Mouse (Mus musculus): ENCODE measurements around the gene Meiob. TPM values are rescaled to one million over a fixed set of nuclear protein-coding genes. Genes with fewer than 3 reads are reported as not detected.

The Meiob gene
- total RNA-seq, 2 experiments from 2014 or later, result not detected

- DNase-seq (ENCODE audit: low spot score in 2 of 2), result no peak
Observed at GRCm38 (mm10) chr17:24873695-24874404, 69.8 kb downstream of the Meiob start.

- no peak for DNase-seq (ENCODE audit: low spot score in 2 of 2)
Observed at GRCm38 (mm10) chr17:24874405-24874745, 70.3 kb downstream of the Meiob start.

- no peak for DNase-seq (ENCODE audit: low spot score in 2 of 2)
Observed at GRCm38 (mm10) chr17:24874989-24875388, 70.9 kb downstream of the Meiob start.

- no peak for DNase-seq (ENCODE audit: low spot score in 2 of 2)
Observed at GRCm38 (mm10) chr17:24877336-24878116, 73.4 kb downstream of the Meiob start.

GRCm38 (mm10) chr17:24878117-24878397 is 74.0 kb downstream of the Meiob start:
- DNase-seq (ENCODE audit: low spot score in 2 of 2), result no peak

GRCm38 (mm10) chr17:24878531-24878930 is 74.4 kb downstream of the Meiob start:
- no peak for DNase-seq (ENCODE audit: low spot score in 2 of 2)

GRCm38 (mm10) chr17:24881738-24882440 is 77.8 kb downstream of the Meiob start:
- DNase-seq (ENCODE audit: low spot score in 2 of 2), result no peak

- DNase-seq (ENCODE audit: low spot score in 2 of 2), result no peak
Observed at GRCm38 (mm10) chr17:24884391-24884790, 80.3 kb downstream of the Meiob start.

- DNase-seq (ENCODE audit: low spot score in 2 of 2), result no peak
Observed at GRCm38 (mm10) chr17:24885356-24886133, 81.5 kb downstream of the Meiob start.

GRCm38 (mm10) chr17:24886134-24886931 is 82.2 kb downstream of the Meiob start, which contains the start of the genes Nubp2 and Spsb3:
Gene Nubp2, minus strand, starts transcription at chr17:24886349.
Gene Spsb3, plus strand, starts transcription at chr17:24886643.
- DNase-seq (ENCODE audit: low spot score in 2 of 2), result peak; percentile 97 to 99

- DNase-seq (ENCODE audit: low spot score in 2 of 2), result no peak
Observed at GRCm38 (mm10) chr17:24886932-24887271, 82.8 kb downstream of the Meiob start.

GRCm38 (mm10) chr17:24887291-24888080 is 83.4 kb downstream of the Meiob start:
- no peak for DNase-seq (ENCODE audit: low spot score in 2 of 2)

- no peak for DNase-seq (ENCODE audit: low spot score in 2 of 2)
Observed at GRCm38 (mm10) chr17:24888862-24889261, 84.8 kb downstream of the Meiob start.

Other genes with a start within 250 kb of the Meiob start
- gene Tsc2, start 171.7 kb upstream of the Meiob start, total RNA-seq (2021), result 10 to 100 TPM; 66.4 to 75.4 TPM
- 1 to 10 TPM; 7.5 TPM for gene Nthl1, start 171.6 kb upstream of the Meiob start, total RNA-seq (2021)
- 10 to 100 TPM; 35.4 to 35.6 TPM for gene Slc9a3r2, start 154.0 kb upstream of the Meiob start, total RNA-seq (2021)
- gene Npw, start 145.8 kb upstream of the Meiob start, total RNA-seq (2021), result not detected
- 10 to 100 TPM; 25.7 to 29.6 TPM for gene Zfp598, start 134.6 kb upstream of the Meiob start, total RNA-seq (2021)
- gene Syngr3, start 114.3 kb upstream of the Meiob start, total RNA-seq (2021), result under 1 TPM; 0.13 to 0.15 TPM
- 10 to 100 TPM; 22.9 to 24.6 TPM for gene Gfer, start 108.1 kb upstream of the Meiob start, total RNA-seq (2021)
- 1 to 10 TPM; 2.2 to 3.3 TPM for gene Noxo1, start 108.1 kb upstream of the Meiob start, total RNA-seq (2021)
- 10 to 100 TPM; 19.1 to 20.4 TPM for gene Tbl3, start 96.6 kb upstream of the Meiob start, total RNA-seq (2021)
- under 1 TPM in 1 of 2 experiments, not detected in 1; 0.23 TPM for gene Rnf151, start 86.2 kb upstream of the Meiob start, total RNA-seq (2021)
- gene Rps2, start 86.2 kb upstream of the Meiob start, total RNA-seq (2021), result 100 to 1,000 TPM; 750 to 839 TPM
- gene Ndufb10, start 79.8 kb upstream of the Meiob start, total RNA-seq (2021), result 100 to 1,000 TPM; 383 to 407 TPM
- gene Rpl3l, start 76.5 kb upstream of the Meiob start, total RNA-seq (2021), result 100 to 1,000 TPM; 215 to 219 TPM
- 100 to 1,000 TPM in 1 of 2 experiments, 10 to 100 TPM in 1; 91.8 to 101 TPM for gene Msrb1, start 67.6 kb upstream of the Meiob start, total RNA-seq (2021)
- gene Hs3st6, start 51.3 kb upstream of the Meiob start, total RNA-seq (2021), result not detected
- gene Hagh, start 35.9 kb downstream of the Meiob start, total RNA-seq (2021), result 10 to 100 TPM; 65.5 to 68.8 TPM
- 10 to 100 TPM; 26.4 to 29.0 TPM for gene Fahd1, start 46.1 kb downstream of the Meiob start, total RNA-seq (2021)
- 1 to 10 TPM; 3.1 to 6.4 TPM for gene Igfals, start 61.7 kb downstream of the Meiob start, total RNA-seq (2021)
- 10 to 100 TPM; 19.2 to 21.4 TPM for gene Nubp2, start 82.1 kb downstream of the Meiob start, total RNA-seq (2021)
- gene Spsb3, start 82.4 kb downstream of the Meiob start, total RNA-seq (2021), result 10 to 100 TPM; 29.0 to 32.3 TPM
- gene Eme2, start 90.8 kb downstream of the Meiob start, total RNA-seq (2021), result 10 to 100 TPM; 27.8 to 28.0 TPM
- gene Mrps34, start 90.8 kb downstream of the Meiob start, total RNA-seq (2021), result 10 to 100 TPM; 93.0 to 94.7 TPM
- 10 to 100 TPM; 10.3 to 14.5 TPM for gene Nme3, start 92.2 kb downstream of the Meiob start, total RNA-seq (2021)
- 10 to 100 TPM; 50.0 to 51.1 TPM for gene Mapk8ip3, start 132.7 kb downstream of the Meiob start, total RNA-seq (2021)
- gene Jpt2, start 156.4 kb downstream of the Meiob start, total RNA-seq (2021), result 10 to 100 TPM; 41.7 to 44.3 TPM
- 10 to 100 TPM; 13.9 to 14.9 TPM for gene Cramp1l, start 211.5 kb downstream of the Meiob start, total RNA-seq (2021)
- 10 to 100 TPM in 1 of 2 experiments, 1 to 10 TPM in 1; 9.0 to 10.1 TPM for gene Ift140, start 211.8 kb downstream of the Meiob start, total RNA-seq (2021)